Mouse (Mus musculus) frontal cortex, postnatal 10 days (tissue): ENCODE data around the gene Copa.
A peak's percentile ranks its signal among the peaks of the same experiment; 100 is the strongest.

ENCODE experiments used
- DNase-seq, 2 experiments: peaks; one replicate each; pipeline ENCODE4 v3.0.0; 2022; ENCODE audit warnings: low spot score in 2 of 2, mixed read lengths in 1 of 2

Copa gene

GRCm38 (mm10) chr1:172140825-172141224, 58.5 kb downstream of the Copa start:
- no peak for DNase-seq

DNA sequence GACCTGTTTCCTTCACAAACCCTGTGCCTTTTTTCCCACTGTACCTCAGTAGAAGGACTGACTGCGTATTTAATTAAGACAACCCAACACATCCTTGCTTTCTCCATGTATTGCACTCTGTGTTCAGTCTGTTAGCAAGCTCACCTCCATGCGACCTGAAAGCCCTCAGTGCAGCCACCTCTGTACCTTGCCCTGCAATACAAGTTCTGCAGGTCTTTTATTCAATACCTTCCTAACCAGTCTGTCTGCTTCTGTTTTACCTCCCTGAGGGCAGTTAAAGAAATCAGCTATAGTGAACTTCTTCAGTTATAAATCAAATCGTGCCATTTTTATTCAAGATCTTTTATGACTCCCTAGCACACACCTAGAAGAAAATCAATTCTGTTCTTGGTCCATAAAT, 59.2 kb downstream of the Copa start:
- no peak for DNase-seq

DNA sequence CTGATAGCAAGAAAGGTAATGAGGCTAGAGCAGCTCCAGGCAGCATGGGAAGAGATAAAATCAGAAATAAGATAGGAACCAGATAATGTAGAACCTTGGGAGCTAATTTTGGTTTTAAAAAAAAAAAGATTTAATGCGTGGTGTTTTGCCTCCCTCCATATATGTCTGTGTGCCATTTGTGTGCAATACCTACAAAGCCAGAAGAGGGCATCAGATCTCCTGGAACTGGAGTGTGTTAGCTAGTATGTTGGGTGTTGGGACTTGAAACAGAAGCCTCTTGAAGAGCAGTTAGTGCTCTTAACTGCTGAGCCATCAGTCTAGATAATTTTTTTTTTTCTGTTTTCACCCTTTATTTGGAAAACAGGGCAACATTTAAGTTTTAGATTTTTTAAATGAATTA, 61.2 kb downstream of the Copa start:
- DNase-seq = no peak

GRCm38 (mm10) chr1:172147835-172148278, 65.5 kb downstream of the Copa start, which contains the start of gene Dcaf8:
Gene Dcaf8, plus strand, starts transcription at chr1:172148084.
- DNase-seq = peak; percentile 91 to 95

DNA sequence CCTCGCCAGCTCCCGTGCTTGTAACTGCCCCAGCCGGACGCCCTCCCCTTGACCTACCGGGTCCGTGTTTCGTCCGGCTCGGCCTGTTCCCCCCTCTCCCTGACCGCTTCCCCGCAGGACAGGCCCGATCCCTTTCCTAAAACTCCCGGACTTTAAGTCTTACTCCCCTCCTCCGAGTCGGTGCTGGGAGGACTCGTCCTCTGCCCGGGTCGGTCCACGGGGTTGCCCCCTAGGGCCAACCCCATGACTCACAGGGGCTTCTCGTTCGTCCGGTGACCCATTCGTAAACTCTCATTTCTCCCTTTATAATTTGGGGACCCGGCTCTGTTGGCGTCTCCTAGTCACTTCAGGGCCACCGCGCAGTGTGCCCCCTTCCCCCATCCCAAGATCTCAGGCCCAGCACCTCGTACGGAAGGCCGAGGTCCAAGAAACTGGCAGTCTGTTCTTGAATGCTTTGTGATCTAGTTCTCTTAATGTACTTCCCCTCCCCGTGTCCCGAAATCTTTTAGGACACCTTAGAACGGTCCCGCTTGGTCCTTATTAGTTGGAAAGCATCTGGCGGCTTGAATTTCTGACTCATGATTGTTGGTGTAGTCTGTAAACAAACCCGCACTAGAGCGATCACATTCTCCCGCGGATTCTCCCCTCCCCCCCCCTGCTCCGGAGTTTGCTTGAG, 66.1 kb downstream of the Copa start:
- peak in 1 of 2 experiments; percentile 30 for DNase-seq

GRCm38 (mm10) chr1:172148955-172149815, 66.9 kb downstream of the Copa start:
- no peak for DNase-seq

GRCm38 (mm10) chr1:172154536-172154935, 72.2 kb downstream of the Copa start:
- no peak for DNase-seq

DNA sequence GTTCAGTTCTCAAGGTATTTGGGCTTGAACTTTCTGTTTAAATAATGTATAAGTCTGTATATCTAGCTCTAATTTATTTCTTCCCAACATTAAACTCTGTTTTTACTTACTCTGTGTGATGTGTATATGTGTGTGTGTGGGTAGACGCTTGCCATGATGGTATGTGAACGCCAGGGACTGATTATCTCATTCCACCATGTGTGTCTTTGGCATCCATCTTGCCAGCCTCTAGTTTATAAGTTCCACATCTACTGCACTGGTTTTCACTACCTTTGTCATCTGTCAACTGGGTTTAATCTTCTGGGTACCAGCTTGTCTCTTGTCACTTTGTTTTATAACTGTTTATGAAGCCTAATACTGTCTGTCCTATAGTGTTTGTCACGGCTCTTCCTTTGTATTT, 73.2 kb downstream of the Copa start:
- no peak for DNase-seq

- DNase-seq = no peak
These were observed 77.6 kb downstream of the Copa start for GRCm38 (mm10) chr1:172159970-172160369.

DNA sequence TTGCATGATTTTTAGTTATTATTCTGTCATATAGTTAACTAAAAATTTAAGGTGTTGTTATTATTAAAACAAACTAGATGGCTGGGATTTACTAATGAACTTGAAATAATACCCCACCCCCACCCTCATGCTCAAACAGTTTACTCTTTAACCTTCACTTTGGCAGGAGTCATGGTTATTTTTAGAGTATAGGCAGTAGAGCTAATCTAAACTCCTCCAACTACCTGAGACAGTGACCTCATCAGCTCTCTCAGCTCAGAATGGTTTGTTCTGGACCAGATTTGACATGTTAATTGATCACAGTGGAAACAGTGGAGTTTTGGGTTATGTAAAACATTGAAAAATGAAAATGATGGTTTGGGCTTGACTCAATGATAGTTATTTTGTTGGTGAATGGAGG, 78.2 kb downstream of the Copa start:
- no peak for DNase-seq

DNA sequence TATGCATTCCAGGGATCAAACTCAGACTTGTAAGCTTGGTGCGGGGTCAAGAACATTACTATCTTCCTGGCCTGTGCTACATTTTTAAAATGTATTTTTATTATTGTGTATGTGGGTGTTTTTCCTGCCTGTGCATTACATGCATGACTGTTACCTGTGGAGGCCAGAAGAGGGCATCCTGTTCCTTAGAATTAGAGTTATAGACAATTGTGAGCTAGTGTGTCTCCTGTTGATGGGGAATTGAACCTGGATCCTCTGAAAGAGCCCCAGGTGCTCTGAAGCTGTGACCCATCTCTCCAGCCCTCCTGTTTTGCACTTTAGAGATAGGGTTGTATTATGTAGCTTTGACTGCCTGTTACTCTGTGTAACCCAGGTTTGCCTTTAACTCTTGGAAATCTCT, 79.7 kb downstream of the Copa start:
- DNase-seq = no peak

DNA sequence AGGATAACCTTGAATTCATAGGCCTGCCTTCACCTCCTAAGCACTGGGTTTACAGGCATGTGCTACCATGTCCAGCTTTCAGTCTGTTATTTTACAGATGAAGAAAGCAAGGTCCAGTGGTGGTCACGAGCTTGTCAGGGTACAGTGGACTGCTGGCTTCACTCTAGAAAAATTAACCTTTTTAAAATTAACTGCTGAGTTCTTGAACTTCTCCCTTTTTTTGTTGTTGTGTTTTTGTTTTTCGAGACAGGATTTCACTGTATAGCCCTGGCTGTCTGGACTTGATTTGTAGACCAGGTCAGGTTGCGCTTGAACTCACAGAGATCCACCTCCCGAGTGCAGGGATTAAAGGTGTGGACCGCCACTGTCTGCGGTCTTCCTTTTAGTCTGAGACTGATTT, 80.6 kb downstream of the Copa start:
- no peak for DNase-seq

DNA sequence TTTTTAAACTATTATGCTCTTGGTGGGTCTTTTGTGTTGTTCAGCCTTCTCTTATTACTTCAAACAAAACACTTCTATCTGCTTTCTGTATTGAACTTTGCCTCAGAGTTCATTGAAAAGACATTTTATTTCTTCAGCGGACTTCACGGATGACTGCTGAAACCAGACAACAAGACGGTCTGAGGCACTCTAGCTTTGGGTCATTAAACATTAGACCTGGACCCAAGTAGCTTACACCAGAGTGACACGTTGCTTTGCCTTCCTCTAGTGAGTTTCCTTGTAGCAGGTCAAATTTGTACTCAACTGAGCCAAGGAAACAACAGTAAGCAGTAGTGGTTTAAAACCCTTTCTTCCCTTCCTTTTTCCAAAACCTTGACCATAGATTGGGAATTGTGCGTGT, 85.6 kb downstream of the Copa start:
- DNase-seq = no peak

DNA sequence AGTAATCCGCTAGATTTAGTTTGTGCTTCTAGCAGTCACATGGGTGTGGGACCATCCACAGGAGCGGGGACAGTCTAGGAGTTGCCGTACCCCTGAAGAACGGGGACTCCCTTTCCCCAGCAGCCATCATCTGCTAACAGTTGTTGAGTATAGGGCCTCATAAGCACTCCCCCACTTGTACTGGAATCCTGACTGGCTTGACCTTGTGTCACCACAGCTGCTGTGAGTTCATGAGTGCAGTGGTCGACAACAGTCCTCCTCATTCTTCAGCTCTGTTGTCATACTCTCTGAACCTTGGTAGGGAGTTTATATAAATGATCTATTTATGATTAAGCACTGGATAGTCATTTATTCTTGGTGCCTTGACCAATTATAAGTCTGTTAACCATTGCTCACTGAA, 87.5 kb downstream of the Copa start:
- DNase-seq = no peak
